Mouse (Mus musculus) retina, adult 2 months (tissue): Measurements from ENCODE around the gene Lrcol1.
A peak's percentile ranks its signal among the peaks of the same experiment; 100 is the strongest.

Experiments used
- DNase-seq: peaks from one replicate; pipeline ENCODE4 v3.0.0-alpha.2; 2012; ENCODE audit warnings: low read depth, low spot score

The Lrcol1 gene

DNA sequence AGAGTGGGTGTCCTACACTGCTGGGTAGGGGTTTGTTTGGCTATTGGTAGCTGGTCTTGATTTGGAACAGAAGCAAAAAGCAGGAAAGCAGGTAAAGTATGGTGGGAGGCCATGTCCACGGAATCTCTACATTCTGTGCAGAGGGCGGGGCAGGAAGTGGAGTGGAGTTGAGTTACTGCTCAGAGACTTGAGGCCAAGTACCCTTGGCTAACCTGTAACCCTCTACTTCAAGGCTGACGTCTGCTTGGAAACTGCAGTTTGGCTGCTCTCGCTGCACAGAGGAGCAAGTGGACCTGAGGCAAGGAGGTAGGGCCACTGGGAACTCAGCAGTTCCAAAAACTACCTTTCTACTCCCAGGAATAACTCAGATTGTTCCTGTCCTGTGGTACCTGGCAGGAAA, at the start of gene Lrcol1:
Gene Lrcol1 (plus strand): TSS at position 207 of the 400 bp plus-strand sequence.
- DNase-seq = no peak

DNA sequence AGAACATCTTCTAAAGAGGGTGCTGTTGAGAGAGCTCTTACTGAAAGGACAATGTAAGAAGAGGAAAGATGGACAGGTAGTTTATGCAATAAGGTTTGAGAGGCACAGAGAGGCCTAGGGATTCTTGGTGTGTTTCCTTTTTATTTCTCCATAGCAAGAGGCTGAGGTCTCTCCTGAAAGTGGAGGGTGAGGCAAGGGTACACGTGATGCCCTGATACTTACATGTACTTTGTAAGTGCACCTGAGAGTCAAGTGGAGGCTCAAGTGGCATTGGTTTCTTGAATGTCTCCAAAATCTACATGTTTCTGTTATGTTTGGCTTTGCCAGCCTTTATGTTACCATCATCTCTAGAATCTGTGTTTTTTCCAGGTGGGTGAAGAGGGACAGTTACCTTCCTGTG, 47.9 kb upstream of the Lrcol1 start:
- DNase-seq = no peak

DNA sequence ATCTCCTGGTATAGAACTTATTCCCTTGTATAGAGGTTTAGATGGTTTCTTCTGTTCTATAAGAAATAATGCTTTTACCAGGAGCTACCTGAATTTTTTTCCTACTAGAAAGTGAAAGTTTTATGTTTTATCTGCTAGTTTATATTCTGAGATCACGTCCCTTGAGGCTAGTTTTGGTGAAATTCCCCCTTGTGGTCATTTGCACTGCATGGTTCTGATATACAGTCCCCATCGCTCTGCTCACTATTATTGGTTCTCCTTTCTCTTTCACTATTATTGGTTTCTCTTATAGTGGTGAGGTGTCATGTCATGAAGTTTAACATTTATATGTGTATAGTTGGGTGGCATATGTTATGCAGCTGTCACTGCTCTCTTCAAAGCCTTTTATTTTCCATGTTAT, 43.9 kb upstream of the Lrcol1 start:
- no peak for DNase-seq

DNA sequence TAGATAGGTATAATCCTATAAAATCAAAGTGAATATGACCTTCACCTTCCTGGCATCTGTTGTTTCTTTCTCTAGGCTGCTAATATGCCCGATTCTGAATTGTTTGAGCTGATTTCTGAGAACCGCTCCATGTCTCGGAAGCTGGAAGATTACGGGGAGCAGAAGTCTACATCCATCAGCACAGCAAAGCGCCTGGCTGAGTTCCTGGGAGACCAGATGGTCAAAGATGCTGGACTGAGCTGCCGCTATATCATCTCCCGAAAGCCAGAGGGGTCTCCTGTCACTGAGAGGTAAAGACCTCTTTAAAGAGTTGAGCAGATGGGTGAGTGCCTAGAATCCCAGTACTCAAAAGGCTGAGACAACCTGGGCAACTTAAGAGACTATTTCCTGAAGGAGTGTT, 35.7 kb upstream of the Lrcol1 start:
- DNase-seq = no peak

DNA sequence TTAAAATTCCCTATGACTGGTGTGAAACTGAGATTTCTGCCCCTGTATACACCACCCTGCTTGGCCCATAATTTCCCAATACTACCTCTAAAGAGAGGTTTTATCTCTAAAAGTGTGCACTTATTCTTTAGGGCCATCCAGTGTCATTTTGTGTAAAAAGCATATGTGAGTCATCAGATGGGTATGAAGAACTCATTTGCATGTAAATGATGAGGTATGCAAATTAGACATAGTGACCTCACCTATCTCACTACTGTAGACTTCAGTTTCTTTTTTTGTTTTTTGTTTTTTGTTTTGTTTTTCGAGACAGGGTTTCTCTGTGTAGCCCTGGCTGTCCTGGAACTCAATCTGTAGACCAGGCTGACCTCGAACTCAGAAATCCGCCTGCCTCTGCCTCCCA, 31.4 kb upstream of the Lrcol1 start:
- DNase-seq = no peak

DNA sequence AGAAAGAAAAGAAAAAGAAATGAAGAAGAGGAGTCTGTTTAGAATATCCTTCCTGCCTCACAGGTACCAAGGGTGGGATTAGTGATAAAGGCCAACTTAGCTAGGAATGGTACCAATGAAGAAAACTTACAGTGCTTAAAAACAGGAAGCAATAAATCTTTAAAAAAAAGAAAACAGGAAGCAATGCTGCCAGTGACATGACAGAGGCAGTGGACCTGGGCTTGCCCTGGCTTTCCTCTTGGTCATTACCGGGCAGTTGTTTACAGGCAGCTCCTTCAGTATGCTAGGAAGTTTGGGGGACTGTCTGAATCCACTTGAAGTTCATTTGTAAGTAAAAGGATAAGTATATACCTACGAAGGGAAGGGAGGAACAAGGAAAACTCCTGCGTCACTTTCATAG, 14.0 kb upstream of the Lrcol1 start:
- DNase-seq = no peak

DNA sequence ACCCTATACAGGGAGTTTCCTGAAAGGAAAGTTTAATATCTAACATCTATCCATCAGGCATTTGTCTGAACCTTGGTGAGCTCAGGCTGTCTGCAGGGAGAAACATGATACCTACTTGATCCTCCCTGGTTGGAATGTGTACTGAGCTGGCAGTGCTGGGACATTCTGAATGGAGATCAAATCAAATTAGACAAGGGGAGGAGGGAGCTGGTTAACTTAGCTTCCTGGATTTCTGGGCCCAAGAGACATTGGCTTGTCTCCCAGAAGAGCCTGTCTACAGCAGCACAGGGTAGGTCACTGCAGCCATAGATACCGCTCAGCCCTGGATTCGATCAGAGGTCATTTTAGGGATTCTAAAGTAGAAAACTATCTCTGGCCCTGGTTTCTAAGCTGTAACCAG, 5.7 kb upstream of the Lrcol1 start:
- DNase-seq = no peak

DNA sequence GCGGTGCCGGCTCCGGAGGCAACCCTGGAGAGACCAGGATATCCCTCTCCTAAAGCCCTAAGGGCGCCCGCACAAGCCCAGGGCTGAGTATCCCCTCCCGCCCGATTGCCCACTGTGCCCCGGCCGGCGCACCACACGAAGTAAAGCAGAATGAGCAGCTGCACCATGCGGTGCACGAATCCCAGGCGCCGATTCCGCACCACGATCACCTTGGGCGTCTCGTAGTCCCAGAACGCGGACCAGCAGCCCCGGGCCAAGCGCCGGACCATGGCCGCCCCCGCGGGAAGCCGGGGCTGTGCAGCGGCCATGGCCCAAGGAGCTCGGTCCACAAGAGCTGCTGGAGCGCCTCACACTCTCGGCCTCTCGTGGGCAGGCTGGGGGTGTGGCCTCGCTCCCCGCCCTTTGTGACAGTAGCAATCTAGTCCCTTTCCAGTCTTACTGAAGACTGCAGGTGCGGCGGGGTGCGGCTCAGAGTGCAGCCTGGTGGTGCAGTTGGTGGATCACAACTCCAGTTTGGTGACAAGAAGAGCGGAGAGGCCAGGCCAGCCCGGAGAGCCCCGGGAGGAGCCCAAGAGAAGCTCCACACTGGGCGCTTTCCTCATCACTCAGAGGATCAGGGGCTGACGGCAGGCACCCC, 1.8 kb upstream of the Lrcol1 start, which contains the start of gene P2rx2:
Gene P2rx2 (minus strand): TSS at position 565 of the 637 bp plus-strand sequence.
- DNase-seq = no peak

DNA sequence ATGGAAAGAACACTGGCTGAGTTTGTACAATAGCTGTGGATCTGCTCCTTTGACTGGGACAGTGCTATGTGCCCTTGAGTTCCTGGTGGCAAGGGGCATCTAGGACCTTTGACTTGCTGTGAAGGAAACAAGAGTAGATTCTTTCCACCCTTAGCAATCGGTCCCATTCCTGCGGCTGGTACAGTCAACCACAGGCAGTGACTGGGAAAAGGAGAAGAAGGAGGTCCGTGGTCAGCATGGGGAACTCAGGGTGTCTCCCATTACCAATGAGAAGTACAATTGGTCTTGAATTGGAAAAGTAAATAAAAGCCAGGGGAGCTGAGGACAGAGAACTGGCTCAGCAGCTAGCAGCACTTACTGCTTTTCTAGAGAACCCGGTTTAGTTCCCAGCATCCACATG, 1.0 kb downstream of the Lrcol1 start:
- no peak for DNase-seq

DNA sequence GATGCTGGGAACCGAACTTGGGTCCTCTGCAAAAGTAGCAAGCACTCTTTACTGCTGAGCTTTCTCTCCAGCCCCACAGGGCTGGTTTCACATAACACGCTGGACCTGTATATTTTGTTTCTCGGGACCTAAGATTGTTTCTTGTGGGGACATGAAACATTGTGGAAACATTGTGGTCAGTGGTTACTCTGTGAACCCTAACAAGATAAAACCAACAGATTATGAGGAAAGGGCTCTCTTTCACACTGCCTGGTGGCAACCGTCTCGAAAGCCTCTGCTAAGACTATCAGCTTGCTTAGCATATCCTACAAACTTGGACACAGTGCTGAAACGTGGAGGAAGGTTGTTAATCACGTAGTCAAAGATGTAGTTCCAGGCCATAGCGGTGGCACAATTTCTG, 2.5 kb downstream of the Lrcol1 start:
- no peak for DNase-seq

DNA sequence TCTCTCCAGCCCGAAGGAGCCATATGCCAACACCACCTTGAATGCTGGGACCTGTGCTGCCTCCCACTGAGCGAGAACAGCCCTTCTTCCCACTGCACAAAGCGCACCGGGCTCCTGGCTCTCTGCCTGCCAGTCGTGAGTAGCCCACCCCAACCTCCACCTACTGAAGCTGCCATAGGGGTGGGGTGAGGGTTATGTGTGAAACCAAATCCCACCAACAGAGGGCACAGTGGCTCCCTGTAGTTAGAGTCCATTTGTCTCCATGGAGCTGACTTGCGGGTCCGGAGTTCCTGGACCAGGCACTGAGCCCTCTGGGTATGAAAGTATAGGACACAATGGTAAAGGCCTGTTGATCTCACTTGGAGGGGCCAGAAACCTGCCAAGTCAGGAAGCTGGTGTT, 10.2 kb downstream of the Lrcol1 start:
- no peak for DNase-seq

DNA sequence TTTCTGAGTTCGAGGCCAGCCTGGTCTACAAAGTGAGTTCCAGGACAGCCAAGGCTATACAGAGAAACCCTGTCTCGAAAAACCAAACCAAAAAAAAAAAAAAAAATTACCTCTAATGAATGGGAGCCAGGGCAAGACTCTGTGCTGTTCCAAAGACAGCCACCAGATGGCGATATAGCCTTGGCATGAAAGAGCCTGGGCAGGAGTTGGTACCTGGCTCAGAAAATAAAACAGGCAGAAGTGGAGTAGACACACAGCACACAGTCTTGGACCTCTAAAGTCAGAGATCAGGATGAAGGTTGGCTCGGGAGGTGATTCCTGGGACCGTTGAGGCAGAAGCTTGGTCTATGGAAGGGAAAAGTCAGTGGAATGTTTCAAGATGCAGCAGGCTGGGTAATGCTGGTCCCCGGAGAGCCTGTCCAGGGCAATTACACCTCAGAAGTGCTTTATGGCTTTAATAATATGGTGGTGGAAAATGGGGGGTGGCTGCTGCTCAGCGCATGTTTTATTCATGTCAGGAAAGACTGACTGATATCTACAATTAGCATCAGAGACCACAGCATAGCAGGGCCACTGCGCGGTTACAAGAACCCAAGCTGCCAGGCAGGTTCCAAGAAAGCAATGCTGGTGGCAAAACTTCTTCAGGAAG, 13.1 kb downstream of the Lrcol1 start:
- DNase-seq = peak; percentile 58

DNA sequence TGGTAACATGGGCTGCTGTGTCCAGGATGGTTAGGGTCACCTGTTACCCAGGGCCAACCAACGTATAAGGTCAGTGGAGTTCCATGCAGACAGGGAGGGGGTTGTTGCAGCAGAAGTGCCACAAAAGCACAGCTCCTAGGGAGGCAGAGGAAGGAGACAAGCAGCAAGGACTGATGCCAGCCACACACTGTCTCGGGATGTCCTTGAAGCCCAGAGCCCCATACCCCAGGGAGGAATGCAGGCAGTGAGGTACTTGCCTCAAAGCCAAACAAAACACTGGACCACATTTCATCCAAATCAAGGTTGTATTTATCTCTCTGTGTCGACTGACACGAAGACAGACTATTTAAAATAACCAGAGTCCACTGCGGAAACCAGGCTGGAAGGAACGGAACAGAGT, 16.9 kb downstream of the Lrcol1 start:
- no peak for DNase-seq

DNA sequence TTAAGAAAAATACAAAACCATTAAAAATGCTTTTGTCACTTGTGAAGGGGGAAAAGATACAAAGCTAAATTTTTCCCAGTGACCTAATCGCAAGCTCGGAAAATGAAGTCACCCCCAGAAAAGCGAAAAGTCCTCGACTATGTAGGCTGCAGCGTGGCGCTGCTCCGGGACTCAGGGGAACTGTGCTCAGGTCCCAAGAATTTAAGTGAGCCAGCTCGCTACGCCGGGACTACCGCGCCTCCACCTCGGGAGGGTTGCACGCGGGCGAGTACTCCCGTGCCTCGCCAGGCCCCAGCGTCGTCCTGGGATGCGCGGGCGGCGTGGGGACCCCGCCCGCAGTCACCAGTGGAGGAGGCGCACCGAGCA, 18.3 kb downstream of the Lrcol1 start:
- DNase-seq = no peak

DNA sequence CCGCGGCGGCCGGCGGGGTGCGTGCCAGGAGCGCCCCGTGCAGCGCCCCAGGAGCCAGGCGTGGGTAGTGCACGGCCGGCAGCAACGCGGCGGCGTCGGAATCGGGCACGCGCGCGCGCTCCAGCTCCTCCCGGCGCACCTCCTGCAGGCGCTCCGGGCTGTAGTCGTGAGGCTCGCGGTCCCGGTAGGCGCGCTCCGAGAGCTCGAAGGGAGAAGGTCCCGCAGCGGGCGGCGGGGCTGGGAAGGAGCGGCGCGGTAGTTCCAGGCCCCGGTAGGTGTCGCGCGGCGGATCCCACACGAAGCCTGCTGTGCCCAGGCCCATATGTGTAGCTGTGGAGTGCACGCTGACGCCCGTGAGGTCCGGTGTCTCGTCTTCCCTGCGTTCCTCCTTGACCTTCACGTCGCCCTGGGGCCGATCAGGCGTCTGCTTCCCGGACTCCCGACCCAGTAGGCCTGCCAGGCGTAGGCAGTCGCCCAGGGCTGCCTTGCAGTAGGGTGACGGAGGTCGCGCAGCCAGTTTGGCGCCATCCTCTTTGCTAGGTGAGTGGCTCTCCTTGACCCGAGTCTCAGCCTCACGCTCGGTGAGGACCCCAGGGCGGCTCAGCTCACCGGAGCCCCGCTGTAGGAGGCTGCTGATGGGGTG, 18.8 kb downstream of the Lrcol1 start:
- DNase-seq = peak; percentile 33

DNA sequence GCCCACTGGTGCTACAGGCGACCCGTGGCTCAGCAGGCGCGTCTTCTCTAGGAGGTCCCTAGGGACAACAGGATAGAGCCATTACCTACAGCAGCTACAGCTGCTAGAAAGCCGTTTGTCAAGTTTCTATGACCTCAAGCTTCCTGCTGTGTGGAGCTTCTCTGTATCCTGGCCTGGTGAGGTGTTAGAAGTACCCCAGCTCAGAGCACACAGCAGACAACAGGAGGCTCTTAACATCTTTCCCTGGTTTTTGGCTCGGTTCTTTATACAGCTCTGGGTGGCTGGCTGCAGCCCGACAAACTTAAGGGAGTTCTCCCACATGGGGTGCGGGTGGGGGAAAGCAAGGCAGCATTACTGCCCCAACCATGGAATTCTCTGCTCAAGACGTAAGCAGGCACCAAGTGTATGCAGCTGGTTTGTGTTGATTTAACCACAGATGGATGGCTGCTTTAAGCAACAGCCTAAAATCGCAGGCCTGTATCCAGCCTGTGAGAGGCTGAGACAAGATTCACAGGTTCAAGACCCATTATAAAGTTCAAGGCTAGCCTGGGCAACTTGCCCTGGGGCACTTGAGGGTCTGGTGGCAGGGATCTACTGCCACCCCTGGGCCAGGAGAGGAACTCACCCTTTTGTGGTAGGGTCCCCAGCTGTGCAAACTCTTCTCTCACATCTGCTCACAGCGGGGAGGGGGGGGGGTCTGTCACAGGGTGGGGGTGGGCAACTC, 19.5 kb downstream of the Lrcol1 start:
- DNase-seq = no peak

DNA sequence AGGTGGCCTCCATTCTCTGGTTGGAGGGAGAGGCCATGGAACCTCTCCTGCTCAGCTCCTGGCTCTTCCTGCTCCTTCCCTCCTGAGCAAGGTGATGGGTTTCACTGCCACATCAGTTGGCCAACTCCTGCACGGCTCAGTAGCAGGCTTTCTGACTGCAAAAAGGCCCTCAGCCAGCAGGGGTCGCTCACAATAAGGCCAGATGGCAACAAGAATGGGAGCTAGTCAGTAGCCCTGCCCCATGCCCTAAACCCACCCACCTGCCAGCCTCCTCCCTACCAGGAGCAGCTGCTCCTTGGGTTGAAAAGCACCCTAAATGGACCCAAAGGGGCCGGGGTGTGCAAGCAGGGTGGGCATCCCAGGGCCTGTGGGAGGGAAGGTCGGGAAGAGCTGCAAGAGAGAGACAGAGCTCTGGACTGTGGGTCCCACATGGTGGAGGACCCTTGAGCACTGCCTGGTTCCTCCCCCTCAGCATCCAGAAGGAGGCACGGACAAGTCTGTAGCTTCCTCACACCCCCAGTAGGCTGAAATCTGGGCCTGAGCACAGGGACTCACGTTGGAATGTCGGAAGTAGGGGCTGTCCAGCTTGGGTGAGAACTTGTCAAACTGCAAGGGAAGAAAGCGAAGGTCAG, 32.4 kb downstream of the Lrcol1 start:
- peak; percentile 28 for DNase-seq

DNA sequence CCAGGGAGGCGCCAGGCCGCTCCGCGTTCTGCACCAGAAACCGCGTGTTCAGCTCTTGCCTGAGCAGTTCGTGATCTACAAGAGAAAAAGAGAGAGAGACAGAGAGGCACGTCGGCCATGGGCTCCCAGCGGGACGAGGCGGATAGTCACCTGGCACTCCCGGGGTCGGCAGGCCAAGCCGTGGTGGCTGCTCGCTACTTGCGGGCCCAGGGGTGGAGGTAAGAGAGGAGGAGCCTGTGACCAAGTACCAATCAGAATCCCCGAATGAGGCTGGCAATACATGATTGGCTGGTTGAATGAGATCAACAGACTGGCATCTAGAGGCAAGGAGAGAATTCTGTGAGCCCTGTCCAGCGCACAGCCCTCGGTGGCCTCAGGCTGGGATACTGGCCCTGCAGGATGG, 33.7 kb downstream of the Lrcol1 start:
- DNase-seq = no peak

DNA sequence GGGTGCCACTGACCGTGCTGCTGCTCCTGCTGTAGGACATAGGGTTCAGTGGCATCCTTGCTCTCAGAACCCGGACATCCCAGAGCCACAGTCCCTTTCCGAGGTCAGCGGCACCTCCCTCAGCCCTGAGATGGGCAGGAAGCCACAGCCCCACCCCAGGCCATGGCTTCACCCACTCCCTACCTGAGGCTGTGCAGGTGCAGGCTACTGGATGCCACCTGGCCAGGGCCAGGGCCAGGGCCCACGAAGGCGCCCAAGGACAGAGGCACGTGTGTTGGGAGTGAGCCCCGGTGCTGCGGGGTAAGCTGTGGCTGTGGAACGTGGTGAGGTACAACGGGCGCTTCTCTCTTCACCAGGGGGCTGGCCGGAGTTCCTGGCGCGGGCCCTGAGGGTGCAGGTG, 34.6 kb downstream of the Lrcol1 start:
- no peak for DNase-seq

DNA sequence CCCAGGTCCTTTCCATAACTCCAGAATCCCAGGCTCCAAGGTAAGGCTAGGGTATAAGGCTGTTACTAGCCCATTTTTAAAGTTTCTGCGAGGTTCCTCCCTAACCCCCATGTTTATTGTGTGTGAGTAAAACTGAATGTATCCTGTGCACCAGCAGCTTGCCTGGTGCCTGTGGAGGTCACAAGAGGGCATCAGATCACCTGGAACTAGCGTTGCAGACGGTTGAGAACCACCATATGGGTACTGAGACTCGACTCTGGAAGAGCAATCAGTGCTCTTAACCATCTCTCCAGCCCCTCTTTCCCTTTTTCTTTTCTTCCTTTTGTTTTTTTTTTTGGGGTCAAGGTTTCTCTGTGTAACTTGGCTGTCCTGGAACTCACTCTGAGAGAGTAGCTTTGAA, 35.3 kb downstream of the Lrcol1 start:
- no peak for DNase-seq

DNA sequence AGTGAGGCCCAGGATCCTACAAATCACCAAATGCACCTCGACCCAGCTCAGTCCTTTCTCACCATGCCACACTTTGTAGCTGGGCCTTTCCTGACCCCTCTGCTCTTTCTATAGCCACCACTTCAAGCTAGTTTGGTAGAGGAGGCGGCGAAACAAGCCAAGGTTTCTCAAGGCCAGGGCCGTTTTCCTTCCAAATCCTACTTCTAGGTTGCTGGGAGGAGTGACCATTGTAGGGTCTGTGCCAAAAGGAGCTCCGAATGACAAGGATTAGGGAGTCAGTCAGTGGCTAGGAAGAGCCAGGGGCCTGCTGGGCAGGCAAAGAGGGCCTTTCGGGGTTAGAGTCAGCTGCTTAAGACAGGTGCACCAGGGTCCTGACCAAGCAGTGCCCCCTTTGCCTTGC, 40.0 kb downstream of the Lrcol1 start:
- no peak for DNase-seq

DNA sequence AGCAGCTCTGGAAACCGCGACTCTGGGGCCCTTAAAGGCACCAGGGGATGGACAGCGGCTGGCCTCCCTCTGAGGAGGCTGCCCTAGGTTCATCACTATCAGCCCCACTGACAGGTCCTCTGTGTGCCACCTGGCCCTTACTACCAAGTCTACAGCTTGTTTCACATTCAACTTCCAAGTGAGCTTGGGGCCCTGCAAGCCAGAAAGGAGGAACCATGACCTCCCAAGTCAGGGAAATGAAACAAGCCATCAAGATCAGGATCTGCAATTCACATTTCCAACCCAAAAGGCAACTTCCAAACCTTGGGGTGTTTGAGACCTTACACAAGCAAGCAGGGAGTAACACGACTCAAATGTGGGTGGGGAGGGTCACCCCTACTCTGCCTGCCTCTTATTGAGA, 40.7 kb downstream of the Lrcol1 start:
- DNase-seq = no peak
